Mouse (Mus musculus): Measurements from ENCODE around the gene Slc25a27. TPM values are rescaled to one million over a fixed set of nuclear protein-coding genes. Genes with fewer than 3 reads are reported as not detected.

Gene Slc25a27
- polyA plus RNA-seq, 1 experiment: 1.9 TPM

DNA sequence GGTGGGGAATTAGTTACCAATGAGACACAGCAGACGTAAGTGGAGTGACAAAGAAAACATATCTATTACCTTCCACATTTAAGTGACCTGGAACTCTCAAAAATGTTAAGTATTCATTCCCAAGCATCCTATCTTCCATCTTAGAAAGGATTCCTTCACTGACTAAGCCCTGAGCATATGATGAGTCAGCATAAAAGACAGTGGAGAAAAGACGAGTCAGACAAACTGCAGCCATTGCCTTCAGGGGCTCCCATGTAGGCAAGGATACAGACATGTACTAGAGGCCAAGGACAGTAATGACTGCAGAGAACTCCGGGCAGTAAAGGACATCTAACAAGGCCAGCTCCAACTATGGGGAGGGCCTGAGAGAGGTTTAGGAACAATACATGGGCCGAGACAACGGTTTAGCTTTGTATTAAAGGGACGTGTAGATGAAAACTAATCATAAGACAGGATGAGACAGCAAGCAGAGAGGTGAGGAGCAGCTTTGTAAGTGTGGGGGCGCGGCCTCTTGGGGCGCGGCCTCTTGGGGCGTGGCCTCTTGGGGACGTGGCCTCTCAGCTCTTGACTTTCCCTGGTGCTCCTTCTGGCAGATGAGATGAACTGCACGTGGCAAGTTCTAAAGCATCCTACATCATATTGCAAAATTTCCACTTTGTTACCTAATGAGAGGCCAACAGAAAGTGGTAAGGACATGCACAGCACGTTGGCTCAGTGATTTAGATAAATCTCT lies 15.5 kb downstream of the Slc25a27 start:
- DNase-seq (ENCODE audit: low read depth in 1 of 2, low spot score in 2 of 2): no peak
- H3K4me3 ChIP-seq (ENCODE audit: extremely low read depth, insufficient read depth, insufficient read length): no peak overlapping the region
- no peaks in the 10 kb centered on the region for H3K27me3 ChIP-seq (ENCODE audit: control insufficient read depth, insufficient read depth, low read length)
- TF ChIP-seq POLR2A (IDR thresholded peaks at IDR 0.05; ENCODE audit: low read depth, low read length): no peak
- no peak for TF ChIP-seq CTCF (IDR thresholded peaks at IDR 0.05; ENCODE audit: extremely low read depth, insufficient read depth, insufficient read length, insufficient replicate concordance)
- H3K27ac ChIP-seq (ENCODE audit: insufficient read depth, low read length): no peak overlapping the region
- H3K4me1 ChIP-seq (ENCODE audit: control insufficient read depth, insufficient read depth, insufficient read length): no peaks in the 10 kb centered on the region
- no peaks in the 10 kb centered on the region for H3K36me3 ChIP-seq (ENCODE audit: control insufficient read depth, insufficient read depth, low read length)
- WGBS: 79% methylated on average over 14 of the region's 14 CpGs

DNA sequence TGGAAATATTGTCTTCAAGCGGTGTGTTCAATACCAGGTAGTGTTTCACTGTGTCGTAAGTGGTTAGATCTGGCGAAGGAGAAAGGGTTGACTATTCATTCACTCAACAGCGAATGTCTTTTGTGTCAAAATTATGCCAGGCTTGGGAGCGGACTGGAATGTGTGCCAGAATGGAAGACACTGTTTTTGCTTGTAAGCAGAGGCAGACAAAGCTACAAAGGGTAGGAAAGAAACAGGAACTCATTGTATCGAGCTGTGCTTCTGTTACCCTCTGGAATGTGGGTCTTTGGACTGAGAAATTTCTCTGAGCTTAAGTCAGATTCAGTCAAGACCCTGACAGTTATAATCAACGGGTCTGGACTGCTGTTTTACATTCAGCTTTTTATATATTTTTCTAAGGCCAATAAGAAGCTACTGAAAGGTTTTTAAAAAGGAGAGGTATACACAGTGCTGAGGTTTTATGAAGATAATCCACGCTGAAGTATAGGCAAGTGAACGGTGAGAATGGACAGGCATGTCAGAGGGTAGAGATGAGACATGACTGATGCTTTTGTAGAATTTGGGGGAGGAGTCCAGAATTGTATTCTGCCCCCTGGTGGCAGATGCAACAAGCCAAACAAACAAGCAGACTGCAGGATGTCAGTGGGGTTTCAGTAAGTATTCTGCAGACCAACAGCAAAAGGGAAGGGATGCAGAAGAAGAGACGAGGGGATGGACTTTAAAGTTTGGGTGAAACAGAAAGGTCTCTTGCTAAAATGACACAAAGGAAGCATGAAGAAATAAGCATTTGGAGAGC lies 17.2 kb downstream of the Slc25a27 start:
- H3K4me3 ChIP-seq (ENCODE audit: extremely low read depth, insufficient read depth, insufficient read length): no peak overlapping the region
- no peaks in the 10 kb centered on the region for H3K36me3 ChIP-seq (ENCODE audit: control insufficient read depth, insufficient read depth, low read length)
- 86% methylated on average over 10 of the region's 10 CpGs for WGBS
- DNase-seq (ENCODE audit: low read depth in 1 of 2, low spot score in 2 of 2): peak in 1 of 2 experiments; percentile 4
- TF ChIP-seq CTCF (IDR thresholded peaks at IDR 0.05; ENCODE audit: extremely low read depth, insufficient read depth, insufficient read length, insufficient replicate concordance) (peak; percentile 25; the same call in 1 of the 2 replicates), POLR2A (IDR thresholded peaks at IDR 0.05; ENCODE audit: low read depth, low read length) (no peak)
- no peaks in the 10 kb centered on the region for H3K4me1 ChIP-seq (ENCODE audit: control insufficient read depth, insufficient read depth, insufficient read length)
- no peaks in the 10 kb centered on the region for H3K27me3 ChIP-seq (ENCODE audit: control insufficient read depth, insufficient read depth, low read length)
- H3K27ac ChIP-seq (ENCODE audit: insufficient read depth, low read length): no peak overlapping the region

DNA sequence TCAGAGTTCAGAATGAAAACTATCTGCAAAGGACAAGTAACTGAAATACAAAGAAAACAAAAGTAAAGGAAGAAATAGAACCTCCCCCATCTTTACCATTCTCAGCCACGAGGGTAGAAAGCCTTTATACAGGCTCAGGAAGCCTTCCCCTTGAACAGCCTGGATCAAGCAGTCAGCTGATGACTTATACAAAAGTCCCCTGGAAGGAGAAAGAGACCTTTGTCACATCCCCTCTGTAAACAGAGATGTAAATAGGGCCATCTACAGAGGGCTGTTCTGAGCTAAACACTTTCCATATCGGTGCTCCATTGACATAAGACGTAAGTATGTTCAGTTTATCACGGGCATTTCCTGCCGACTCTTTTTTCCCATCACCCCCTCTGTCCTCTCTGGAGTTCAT lies 20.1 kb downstream of the Slc25a27 start:
- Histone ChIP-seq H3K4me3 (ENCODE audit: extremely low read depth, insufficient read depth, insufficient read length) (no peak overlapping the region), H3K36me3 (ENCODE audit: control insufficient read depth, insufficient read depth, low read length) (no peaks in the 10 kb centered on the region), H3K27me3 (ENCODE audit: control insufficient read depth, insufficient read depth, low read length) (no peaks in the 10 kb centered on the region), H3K4me1 (ENCODE audit: control insufficient read depth, insufficient read depth, insufficient read length) (no peaks in the 10 kb centered on the region), H3K27ac (ENCODE audit: insufficient read depth, low read length) (no peak overlapping the region)
- no peak for DNase-seq (ENCODE audit: low read depth in 1 of 2, low spot score in 2 of 2)
- TF ChIP-seq POLR2A (IDR thresholded peaks at IDR 0.05; ENCODE audit: low read depth, low read length): no peak
- no peak for TF ChIP-seq CTCF (IDR thresholded peaks at IDR 0.05; ENCODE audit: extremely low read depth, insufficient read depth, insufficient read length, insufficient replicate concordance)
- 83% methylated on average over 5 of the region's 5 CpGs for WGBS

DNA sequence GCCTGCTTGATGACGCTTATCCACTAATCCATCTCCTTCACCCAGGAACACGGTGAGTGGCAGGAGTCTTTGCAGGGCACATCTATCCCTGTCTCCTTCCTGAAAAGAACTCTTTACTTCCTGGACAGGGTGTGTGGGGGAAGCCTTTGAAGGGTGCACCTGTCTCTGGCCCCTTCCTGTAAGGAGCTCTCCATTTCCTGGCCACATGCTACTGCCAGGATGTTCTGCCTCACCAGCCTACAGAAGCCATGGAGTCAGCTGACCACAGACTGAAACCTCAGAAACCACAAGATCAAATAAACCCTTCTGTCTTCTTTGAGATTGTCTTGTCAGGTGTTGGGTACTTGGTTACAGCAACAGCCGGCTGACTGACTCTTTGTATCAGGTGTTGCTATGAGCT lies 21.9 kb downstream of the Slc25a27 start:
- H3K27ac ChIP-seq (ENCODE audit: insufficient read depth, low read length): no peak overlapping the region
- H3K36me3 ChIP-seq (ENCODE audit: control insufficient read depth, insufficient read depth, low read length): no peaks in the 10 kb centered on the region
- no peaks in the 10 kb centered on the region for H3K4me1 ChIP-seq (ENCODE audit: control insufficient read depth, insufficient read depth, insufficient read length)
- H3K27me3 ChIP-seq (ENCODE audit: control insufficient read depth, insufficient read depth, low read length): no peaks in the 10 kb centered on the region
- DNase-seq (ENCODE audit: low read depth in 1 of 2, low spot score in 2 of 2): peak in 1 of 2 experiments; percentile 4
- WGBS: 41% methylated on average over 3 of the region's 3 CpGs
- TF ChIP-seq CTCF (IDR thresholded peaks at IDR 0.05; ENCODE audit: extremely low read depth, insufficient read depth, insufficient read length, insufficient replicate concordance): no peak
- no peak for TF ChIP-seq POLR2A (IDR thresholded peaks at IDR 0.05; ENCODE audit: low read depth, low read length)
- H3K4me3 ChIP-seq (ENCODE audit: extremely low read depth, insufficient read depth, insufficient read length): no peak overlapping the region

DNA sequence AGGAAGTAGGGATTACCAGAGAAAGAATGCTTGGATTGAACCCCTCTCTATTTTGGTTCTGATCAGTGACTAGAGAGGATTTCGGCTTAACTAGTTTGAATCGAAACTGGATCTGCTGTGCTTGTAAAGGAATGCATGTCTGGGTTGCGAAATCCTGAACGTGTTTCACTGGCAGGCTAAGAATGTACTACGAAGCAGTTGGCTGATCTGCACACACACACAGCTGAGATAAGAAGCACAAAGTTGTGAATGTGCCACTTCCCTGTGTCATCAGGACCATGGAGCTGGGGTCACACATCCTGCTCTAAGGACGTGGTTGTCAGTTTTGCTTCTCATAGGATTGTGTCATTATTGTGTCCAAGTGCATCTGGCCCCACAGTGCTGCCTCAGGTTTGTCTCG lies 22.6 kb downstream of the Slc25a27 start:
- H3K4me3 ChIP-seq (ENCODE audit: extremely low read depth, insufficient read depth, insufficient read length): no peak overlapping the region
- no peaks in the 10 kb centered on the region for H3K36me3 ChIP-seq (ENCODE audit: control insufficient read depth, insufficient read depth, low read length)
- WGBS: 60% methylated on average over 7 of the region's 7 CpGs
- H3K4me1 ChIP-seq (ENCODE audit: control insufficient read depth, insufficient read depth, insufficient read length): no peaks in the 10 kb centered on the region
- no peak for DNase-seq (ENCODE audit: low read depth in 1 of 2, low spot score in 2 of 2)
- no peak overlapping the region for H3K27ac ChIP-seq (ENCODE audit: insufficient read depth, low read length)
- H3K27me3 ChIP-seq (ENCODE audit: control insufficient read depth, insufficient read depth, low read length): no peaks in the 10 kb centered on the region
- no peak for TF ChIP-seq POLR2A (IDR thresholded peaks at IDR 0.05; ENCODE audit: low read depth, low read length)
- TF ChIP-seq CTCF (IDR thresholded peaks at IDR 0.05; ENCODE audit: extremely low read depth, insufficient read depth, insufficient read length, insufficient replicate concordance): no peak

DNA sequence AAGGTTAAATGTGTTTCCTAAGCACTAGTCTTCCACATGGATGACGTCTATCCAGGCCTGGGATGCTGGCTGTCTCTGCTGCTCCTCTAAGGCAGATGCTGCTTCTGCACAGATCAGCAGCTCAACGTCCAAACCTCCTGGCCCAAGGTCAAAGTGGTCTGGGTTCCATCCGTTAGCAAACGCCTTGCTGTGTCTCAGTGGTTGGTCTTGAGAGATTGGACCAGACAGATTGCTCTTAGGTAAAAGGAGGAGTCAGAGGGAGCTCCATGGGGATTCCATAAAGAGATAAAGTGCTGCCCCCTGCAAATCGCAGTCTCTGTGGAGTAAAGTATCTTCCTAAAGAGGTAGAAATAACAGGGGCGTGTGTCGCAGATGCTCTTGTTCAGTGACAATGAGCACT lies 23.8 kb downstream of the Slc25a27 start:
- H3K36me3 ChIP-seq (ENCODE audit: control insufficient read depth, insufficient read depth, low read length): no peaks in the 10 kb centered on the region
- no peak for DNase-seq (ENCODE audit: low read depth in 1 of 2, low spot score in 2 of 2)
- no peak overlapping the region for H3K4me3 ChIP-seq (ENCODE audit: extremely low read depth, insufficient read depth, insufficient read length)
- no peak for TF ChIP-seq CTCF (IDR thresholded peaks at IDR 0.05; ENCODE audit: extremely low read depth, insufficient read depth, insufficient read length, insufficient replicate concordance)
- TF ChIP-seq POLR2A (IDR thresholded peaks at IDR 0.05; ENCODE audit: low read depth, low read length): no peak
- no peaks in the 10 kb centered on the region for H3K27me3 ChIP-seq (ENCODE audit: control insufficient read depth, insufficient read depth, low read length)
- whole genome bisulfite sequencing: 92% methylated on average over 7 of the region's 7 CpGs
- no peak overlapping the region for H3K27ac ChIP-seq (ENCODE audit: insufficient read depth, low read length)
- H3K4me1 ChIP-seq (ENCODE audit: control insufficient read depth, insufficient read depth, insufficient read length): no peaks in the 10 kb centered on the region

DNA sequence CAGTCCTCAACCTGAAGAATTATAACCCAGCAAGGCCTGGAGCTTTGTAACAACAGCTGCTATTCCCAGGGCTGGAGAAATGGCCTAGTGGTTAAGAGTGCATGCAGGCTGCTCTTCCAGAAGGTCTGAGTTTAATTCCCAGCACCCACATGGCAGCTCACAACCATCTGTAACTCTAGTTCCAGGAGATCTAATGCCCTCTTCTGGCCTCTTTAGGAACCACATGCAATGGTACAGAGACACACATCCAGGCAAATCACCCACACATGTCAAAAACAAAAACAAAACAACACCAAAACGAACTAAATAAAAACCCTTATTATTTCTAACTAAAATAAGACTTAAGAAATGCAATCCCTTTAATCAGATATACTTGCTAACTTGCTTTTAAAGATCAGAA lies 26.2 kb downstream of the Slc25a27 start:
- Histone ChIP-seq H3K4me1 (ENCODE audit: control insufficient read depth, insufficient read depth, insufficient read length) (no peaks in the 10 kb centered on the region), H3K36me3 (ENCODE audit: control insufficient read depth, insufficient read depth, low read length) (no peaks in the 10 kb centered on the region), H3K27ac (ENCODE audit: insufficient read depth, low read length) (no peak overlapping the region), H3K4me3 (ENCODE audit: extremely low read depth, insufficient read depth, insufficient read length) (no peak overlapping the region), H3K27me3 (ENCODE audit: control insufficient read depth, insufficient read depth, low read length) (no peaks in the 10 kb centered on the region)
- no peak for TF ChIP-seq POLR2A (IDR thresholded peaks at IDR 0.05; ENCODE audit: low read depth, low read length)
- TF ChIP-seq CTCF (IDR thresholded peaks at IDR 0.05; ENCODE audit: extremely low read depth, insufficient read depth, insufficient read length, insufficient replicate concordance): no peak
- 75% methylated on average over 1 of the region's 1 CpGs for WGBS
- DNase-seq (ENCODE audit: low read depth in 1 of 2, low spot score in 2 of 2): no peak
